Mouse (Mus musculus) embryonic facial prominence, embryonic 12.5 days (tissue): ENCODE results near the gene Ip6k1. TPM values are rescaled to one million over a fixed set of nuclear protein-coding genes. Genes with fewer than 3 reads are reported as not detected.

ENCODE experiments used
- ATAC-seq: fragments of 200-750 bp; cut with Nextera tagmentation; 2 replicates; pipeline ENCODE4 v1.8.0; 2017; ENCODE audit not compliant: insufficient number of reproducible peaks, insufficient read depth, low FRiP score, low TSS enrichment
- H3K27ac ChIP-seq: fragments of 300-500 bp; sonication (generic); 2 replicates; pipeline ENCODE4 v1.5.1; 2016; ENCODE audit warnings: mild to moderate bottlenecking
- H3K27me3 ChIP-seq: fragments of 300-500 bp; sonication (generic); 2 replicates; pipeline ENCODE4 v1.6.1; 2016; ENCODE audit warnings: mild to moderate bottlenecking, moderate library complexity
- H3K36me3 ChIP-seq: fragments of 300-500 bp; sonication (generic); 2 replicates; pipeline ENCODE4 v1.6.1; 2016; ENCODE audit warnings: mild to moderate bottlenecking
- H3K4me1 ChIP-seq: fragments of 300-500 bp; sonication (generic); 2 replicates; pipeline ENCODE4 v1.6.1; 2016
- H3K4me2 ChIP-seq: fragments of 300-500 bp; sonication (generic); replicated peaks from 2 replicates; pipeline ENCODE4 v1.6.1; 2016; ENCODE audit warnings: mild to moderate bottlenecking, moderate library complexity
- H3K4me3 ChIP-seq: fragments of 300-500 bp; sonication (generic); 2 replicates; pipeline ENCODE4 v1.5.1; 2016; ENCODE audit warnings: mild to moderate bottlenecking
- H3K9ac ChIP-seq: fragments of 300-500 bp; sonication (generic); 2 replicates; pipeline ENCODE4 v1.6.1; 2016; ENCODE audit warnings: mild to moderate bottlenecking, moderate library complexity
- H3K9me3 ChIP-seq: fragments of 300-500 bp; sonication (generic); 2 replicates; pipeline ENCODE4 v1.6.1; 2016; ENCODE audit warnings: mild to moderate bottlenecking, moderate library complexity
- WGBS: fragments of 180-500 bp; shearing (Covaris S2); methylation state at CpG from one replicate; pipeline ENCODE4 v1.1.7; 2016; 5-methylcytosine and 5-hydroxymethylcytosine counted together
- microRNA-seq: library from miRNA; unstranded; fragments of <30 nt; microRNA quantifications from one replicate; pipeline ENCODE4, GENCODE M21; 2017
- polyA plus RNA-seq: library from polyadenylated mRNA; unstranded; fragments of >200 nt; fragmentation: Nextera tagmentation; extraction: Ambion mirVana; gene quantifications from 2 replicates; pipeline ENCODE4 v1.2.1, GENCODE M21; 2016

The Ip6k1 gene
- polyA plus RNA-seq, 1 experiment from 2014 or later = 85.6 TPM

- Histone ChIP-seq H3K4me2 (peak within 1 kb of the TSS; percentile 96), H3K9me3 (no peaks in the 10 kb centered on the region), H3K4me1 (peaks cover 12% of the 10 kb centered on the region; the same call in 1 of the 2 replicates), H3K36me3 (peaks cover 33% of the 10 kb centered on the region), H3K27ac (peak within 1 kb of the TSS; percentile 86), H3K4me3 (peak within 1 kb of the TSS; percentile 71), H3K27me3 (no peaks in the 10 kb centered on the region), H3K9ac (peak within 1 kb of the TSS; percentile 64)
- peak; percentile 94 for ATAC-seq
- 1% methylated on average over 52 of the region's 52 CpGs for WGBS
These were observed 92.1 kb downstream of the Ip6k1 start, which contains the start of gene Apeh for GRCm38 (mm10) chr9:108094184-108094941. TSS of gene Apeh (minus strand) at chr9:108094606.

GRCm38 (mm10) chr9:108094998-108095411 lies 92.7 kb downstream of the Ip6k1 start:
- no peaks in the 10 kb centered on the region for H3K9me3 ChIP-seq
- peak overlapping the region; percentile 71 for H3K4me3 ChIP-seq
- peaks cover 12% of the 10 kb centered on the region; the same call in 1 of the 2 replicates for H3K4me1 ChIP-seq
- H3K36me3 ChIP-seq = peaks cover 27% of the 10 kb centered on the region
- under 1% methylated on average over 16 of the region's 16 CpGs for WGBS
- peak overlapping the region; percentile 64 for H3K9ac ChIP-seq
- H3K27ac ChIP-seq = peak overlapping the region; percentile 86
- no peaks in the 10 kb centered on the region for H3K27me3 ChIP-seq
- peak overlapping the region; percentile 96 for H3K4me2 ChIP-seq
- 0 out of 2 replicates have a peak, but pooled peaks have one; percentile 12 for ATAC-seq

GRCm38 (mm10) chr9:108095518-108095917 lies 93.2 kb downstream of the Ip6k1 start:
- Histone ChIP-seq H3K9ac (no peak overlapping the region), H3K27ac (no peak overlapping the region; the same call in 1 of the 2 replicates)
- no peak for ATAC-seq

GRCm38 (mm10) chr9:108095949-108096712 lies 93.8 kb downstream of the Ip6k1 start:
- H3K36me3 ChIP-seq = peaks cover 15% of the 10 kb centered on the region
- H3K9ac ChIP-seq = no peak overlapping the region
- WGBS = 62% methylated on average over 10 of the region's 10 CpGs
- no peak overlapping the region for H3K4me3 ChIP-seq
- no peaks in the 10 kb centered on the region for H3K27me3 ChIP-seq
- no peaks in the 10 kb centered on the region for H3K9me3 ChIP-seq
- no peak for ATAC-seq
- no peak overlapping the region for H3K27ac ChIP-seq
- peaks cover 12% of the 10 kb centered on the region; the same call in 1 of the 2 replicates for H3K4me1 ChIP-seq
- peak overlapping the region; percentile 96; the same call in 1 of the 2 replicates for H3K4me2 ChIP-seq

More at GRCm38 (mm10) chr9:108095518-108095917, 93.2 kb downstream of the Ip6k1 start:
- H3K4me2 ChIP-seq = peak overlapping the region; percentile 96
- H3K9me3 ChIP-seq = no peaks in the 10 kb centered on the region
- H3K36me3 ChIP-seq = peaks cover 22% of the 10 kb centered on the region
- H3K4me3 ChIP-seq = peak overlapping the region; percentile 71
- WGBS = 13% methylated on average over 3 of the region's 3 CpGs
- H3K4me1 ChIP-seq = peaks cover 12% of the 10 kb centered on the region; the same call in 1 of the 2 replicates
- no peaks in the 10 kb centered on the region for H3K27me3 ChIP-seq

Small RNA genes lying within 50 kb of the gene (microRNA-seq; reads per million reads assigned to microRNA genes)
- not detected for gene Mir7088

Other genes starting within 250 kb of the Ip6k1 start
- gene Rbm5, start 231.5 kb upstream of the Ip6k1 start, polyA plus RNA-seq = 232 and 261 TPM in 2 replicates
- 103 and 110 TPM in 2 replicates for gene Rbm6, start 129.3 kb upstream of the Ip6k1 start, polyA plus RNA-seq
- gene Mon1a, start 114.3 kb upstream of the Ip6k1 start, polyA plus RNA-seq = 11.3 and 14.1 TPM in 2 replicates
- 2.8 and 3.6 TPM in 2 replicates for gene Mst1r, start 95.6 kb upstream of the Ip6k1 start, polyA plus RNA-seq
- not detected in 2 replicates for gene Actl11, start 74.0 kb upstream of the Ip6k1 start, polyA plus RNA-seq
- 7.0 and 7.5 TPM in 2 replicates for gene Camkv, start 66.8 kb upstream of the Ip6k1 start, polyA plus RNA-seq
- 29.4 and 29.6 TPM in 2 replicates for gene Traip, start 52.4 kb upstream of the Ip6k1 start, polyA plus RNA-seq
- gene Uba7, start 27.0 kb upstream of the Ip6k1 start, polyA plus RNA-seq = 24.6 and 25.0 TPM in 2 replicates
- 8.8 and 11.0 TPM in 2 replicates for gene Gm20661, start 19.4 kb upstream of the Ip6k1 start, polyA plus RNA-seq
- 97.0 and 98.9 TPM in 2 replicates for gene Inka1, start 16.6 kb upstream of the Ip6k1 start, polyA plus RNA-seq
- 14.6 and 16.2 TPM in 2 replicates for gene Cdhr4, start 10.0 kb upstream of the Ip6k1 start, polyA plus RNA-seq
- 0.51 and 0.85 TPM in 2 replicates for gene Gm20662, start 6.2 kb upstream of the Ip6k1 start, polyA plus RNA-seq
- 25.1 and 28.8 TPM in 2 replicates for gene Gmppb, start 46.7 kb downstream of the Ip6k1 start, polyA plus RNA-seq
- gene Amigo3, start 50.7 kb downstream of the Ip6k1 start, polyA plus RNA-seq = 3.1 and 4.2 TPM in 2 replicates
- 0.29 and 0.31 TPM in 2 replicates for gene Mst1, start 77.9 kb downstream of the Ip6k1 start, polyA plus RNA-seq
- 34.5 and 38.2 TPM in 2 replicates for gene Rnf123, start 80.8 kb downstream of the Ip6k1 start, polyA plus RNA-seq
- gene Apeh, start 92.1 kb downstream of the Ip6k1 start, polyA plus RNA-seq = 54.7 and 55.0 TPM in 2 replicates
- gene Bsn, start 187.9 kb downstream of the Ip6k1 start, polyA plus RNA-seq = 1.1 and 1.5 TPM in 2 replicates